Mouse (Mus musculus): ENCODE data around the gene Atp5g3. TPM values are rescaled to one million over a fixed set of nuclear protein-coding genes. Genes with fewer than 3 reads are reported as not detected.
"Not testable (repeated sequence)": the region's sequence is repeated elsewhere in the genome, so short reads cannot be mapped to it uniquely, and the experiment has no call there.

Atp5g3 gene
- total RNA-seq, 2 experiments from 2014 or later, result 642 to 653 TPM

GRCm38 (mm10) chr2:73900364-73900763, 10.8 kb downstream of the Atp5g3 start:
- DNase-seq (ENCODE audit: low spot score in 2 of 2), result no peak

GRCm38 (mm10) chr2:73896919-73897318, 14.2 kb downstream of the Atp5g3 start:
- DNase-seq (ENCODE audit: low spot score in 2 of 2), result not testable (repeated sequence)

- DNase-seq (ENCODE audit: low spot score in 2 of 2), result no peak
Observed at GRCm38 (mm10) chr2:73893473-73894270, 17.5 kb downstream of the Atp5g3 start.

GRCm38 (mm10) chr2:73892464-73893296, 18.4 kb downstream of the Atp5g3 start, which contains the start of gene Atf2:
Atf2 (minus strand) TSS chr2:73892639.
- DNase-seq (ENCODE audit: low spot score in 2 of 2), result peak; percentile 99 to 100

- DNase-seq (ENCODE audit: low spot score in 2 of 2), result peak in 1 of 2 experiments; percentile 34
Observed at GRCm38 (mm10) chr2:73891701-73892463, 19.2 kb downstream of the Atp5g3 start.

GRCm38 (mm10) chr2:73885997-73886396, 25.1 kb downstream of the Atp5g3 start:
- no peak for DNase-seq (ENCODE audit: low spot score in 2 of 2)

GRCm38 (mm10) chr2:73877891-73878290, 33.2 kb downstream of the Atp5g3 start:
- DNase-seq (ENCODE audit: low spot score in 2 of 2), result no peak

GRCm38 (mm10) chr2:73867764-73868487, 43.2 kb downstream of the Atp5g3 start:
- peak; percentile 32 to 53 for DNase-seq (ENCODE audit: low spot score in 2 of 2)

GRCm38 (mm10) chr2:73860046-73860624, 51.0 kb downstream of the Atp5g3 start:
- DNase-seq (ENCODE audit: low spot score in 2 of 2), result no peak

Other genes with a start within 250 kb of the Atp5g3 start
- gene Chn1, start 136.0 kb downstream of the Atp5g3 start, total RNA-seq (2021), result 1,000 to 10,000 TPM; 1,276 to 1,294 TPM
- gene Atf2, start 18.7 kb downstream of the Atp5g3 start, total RNA-seq (2021), result 100 to 1,000 TPM; 130 to 135 TPM

Measured in layer of hippocampus, postnatal 14 days (tissue).